Mouse (Mus musculus) MEL (cell line): ENCODE data around the gene Acp4.

Experiments used
- BHLHE40 ChIP-seq: IDR thresholded peaks from 2 replicates; pipeline ENCODE4 v1.6.1; 2012; ENCODE audit warnings: low read depth, mild to moderate bottlenecking, inconsistent platforms, low read length, improper control_type of control experiment, borderline replicate concordance
- CTCF ChIP-seq, 3 experiments: IDR thresholded peaks in 2 of 3; conservative IDR thresholded peaks in 1 of 3; 2 replicates each; pipeline ENCODE4 v1.5.1; 2011 to 2012; ENCODE audit warnings: low read length in 3 of 3, low read depth in 2 of 3, mild to moderate bottlenecking in 2 of 3, improper control_type of control experiment in 1 of 3, inconsistent platforms in 1 of 3, mixed read lengths in 1 of 3, moderate library complexity in 1 of 3; ENCODE audit not compliant: control insufficient read depth in 1 of 3, insufficient read depth in 1 of 3, poor library complexity in 1 of 3, severe bottlenecking in 1 of 3
- ELF1 ChIP-seq: IDR thresholded peaks from 2 replicates; pipeline ENCODE4 v1.6.1; 2014; ENCODE audit warnings: low read depth, mild to moderate bottlenecking, inconsistent platforms, low read length, improper control_type of control experiment, moderate library complexity
- HCFC1 ChIP-seq: IDR thresholded peaks from 2 replicates; pipeline ENCODE4 v1.6.1; 2012; ENCODE audit warnings: low read depth, mild to moderate bottlenecking, inconsistent platforms, low read length, improper control_type of control experiment, moderate library complexity
- MAX ChIP-seq: IDR thresholded peaks from 2 replicates; pipeline ENCODE4 v1.6.1; 2011; ENCODE audit warnings: low read length, improper control_type of control experiment
- POLR2A ChIP-seq, 2 experiments: IDR thresholded peaks; 2 replicates each; pipeline ENCODE4 v1.6.1; 2011 to 2012; ENCODE audit warnings: low read length in 2 of 2, mild to moderate bottlenecking in 2 of 2, control low read depth in 1 of 2, improper control_type of control experiment in 1 of 2, low read depth in 1 of 2, moderate library complexity in 1 of 2; ENCODE audit not compliant: control insufficient read depth in 1 of 2, insufficient read depth in 1 of 2, poor library complexity in 1 of 2
- SMC3 ChIP-seq: IDR thresholded peaks from 2 replicates; pipeline ENCODE4 v1.6.1; 2011; ENCODE audit warnings: low read depth, low read length, improper control_type of control experiment
- USF1 ChIP-seq: IDR thresholded peaks from 2 replicates; pipeline ENCODE4 v1.6.1; 2014; ENCODE audit warnings: low read depth, mild to moderate bottlenecking, inconsistent platforms, low read length, improper control_type of control experiment, moderate library complexity

- TF ChIP-seq BHLHE40 (no peak), CTCF (IDR thresholded peaks at IDR 0.05 in 2 of 3, conservative IDR thresholded peaks at IDR 0.05 in 1 of 3; ENCODE audit: control insufficient read depth in 1 of 3, insufficient read depth in 1 of 3, low read depth in 2 of 3, low read length in 3 of 3, poor library complexity in 1 of 3, severe bottlenecking in 1 of 3) (no peak), HCFC1 (no peak), ELF1 (no peak), MAX (no peak), USF1 (no peak), POLR2A (IDR thresholded peaks at IDR 0.05; ENCODE audit: control insufficient read depth in 1 of 2, insufficient read depth in 1 of 2, low read depth in 1 of 2, low read length in 2 of 2, poor library complexity in 1 of 2) (no peak), SMC3 (no peak)
Measured at GRCm38 (mm10) chr7:44215645-44216044, 41.5 kb downstream of the Acp4 start, which contains the start of gene Klk1b5.
